Mouse (Mus musculus) kidney, embryonic 16.5 days (tissue): ENCODE measurements at regions not wholly inside any gene's neighbourhood (a gene's known extent, or its start where the extent isn't known, plus 50 kb on each side); places are given as distances from the start of the nearest gene placed in this dataset.

Experiments
- ATAC-seq: fragments of 200-750 bp; cut with Nextera tagmentation; 2 replicates; pipeline ENCODE4 v1.8.0; 2017; ENCODE audit warnings: moderate TSS enrichment; ENCODE audit not compliant: low FRiP score, low TSS enrichment
- H3K27ac ChIP-seq: fragments of 300-500 bp; sonication (generic); 2 replicates; pipeline ENCODE4 v1.5.1; 2014; ENCODE audit warnings: low read length
- H3K27me3 ChIP-seq: fragments of 300-500 bp; sonication (generic); 2 replicates; pipeline ENCODE4 v1.6.1; 2014; ENCODE audit warnings: low read length, control low read depth, mixed read lengths; ENCODE audit not compliant: insufficient read depth
- H3K36me3 ChIP-seq: fragments of 300-500 bp; sonication (generic); 2 replicates; pipeline ENCODE4 v1.6.1; 2014; ENCODE audit warnings: low read length, control low read depth, mixed read lengths; ENCODE audit not compliant: insufficient read depth
- H3K4me1 ChIP-seq: fragments of 300-500 bp; sonication (generic); 2 replicates; pipeline ENCODE4 v1.6.1; 2014; ENCODE audit warnings: low read length, control low read depth, mixed read lengths; ENCODE audit not compliant: insufficient read depth
- H3K4me2 ChIP-seq: fragments of 300-500 bp; sonication (generic); replicated peaks from 2 replicates; pipeline ENCODE4 v1.6.1; 2014; ENCODE audit warnings: low read depth, low read length
- H3K4me3 ChIP-seq: fragments of 300-500 bp; sonication (generic); 2 replicates; pipeline ENCODE4 v1.5.1; 2014; ENCODE audit warnings: mild to moderate bottlenecking, low read length
- H3K9ac ChIP-seq: fragments of 300-500 bp; sonication (generic); replicated peaks from 2 replicates; pipeline ENCODE4 v1.6.1; 2014; ENCODE audit warnings: low read length
- H3K9me3 ChIP-seq: fragments of 300-500 bp; sonication (generic); 2 replicates; pipeline ENCODE4 v1.6.1; 2016; ENCODE audit warnings: low read length, control low read depth
- WGBS: fragments of 180-500 bp; shearing (Covaris S2); extraction: QIAGEN DNeasy Blood & Tissue Kit; methylation state at CpG from one replicate; pipeline ENCODE4 v1.1.7; 2014; 5-methylcytosine and 5-hydroxymethylcytosine counted together

GRCm38 (mm10) chr19:32952928-32953687 is 195.8 kb downstream of the Pten start:
- H3K4me2 ChIP-seq, result no peak overlapping the region
- WGBS, result 76% methylated on average over 11 of the region's 11 CpGs
- H3K9me3 ChIP-seq, result no peaks in the 10 kb centered on the region
- no peaks in the 10 kb centered on the region for H3K27me3 ChIP-seq
- no peaks in the 10 kb centered on the region for H3K36me3 ChIP-seq
- H3K4me1 ChIP-seq, result peaks cover 12% of the 10 kb centered on the region
- no peak overlapping the region for H3K27ac ChIP-seq
- H3K4me3 ChIP-seq, result no peak overlapping the region
- ATAC-seq, result no peak
- H3K9ac ChIP-seq, result no peak overlapping the region

GRCm38 (mm10) chr19:32954001-32954605 is 196.8 kb downstream of the Pten start:
- Histone ChIP-seq H3K9me3 (no peaks in the 10 kb centered on the region), H3K27me3 (no peaks in the 10 kb centered on the region), H3K9ac (no peak overlapping the region), H3K27ac (no peak overlapping the region), H3K4me1 (peaks cover 12% of the 10 kb centered on the region), H3K4me3 (no peak overlapping the region), H3K4me2 (no peak overlapping the region), H3K36me3 (no peaks in the 10 kb centered on the region)
- ATAC-seq, result no peak
- 45% methylated on average over 4 of the region's 4 CpGs for WGBS

DNA sequence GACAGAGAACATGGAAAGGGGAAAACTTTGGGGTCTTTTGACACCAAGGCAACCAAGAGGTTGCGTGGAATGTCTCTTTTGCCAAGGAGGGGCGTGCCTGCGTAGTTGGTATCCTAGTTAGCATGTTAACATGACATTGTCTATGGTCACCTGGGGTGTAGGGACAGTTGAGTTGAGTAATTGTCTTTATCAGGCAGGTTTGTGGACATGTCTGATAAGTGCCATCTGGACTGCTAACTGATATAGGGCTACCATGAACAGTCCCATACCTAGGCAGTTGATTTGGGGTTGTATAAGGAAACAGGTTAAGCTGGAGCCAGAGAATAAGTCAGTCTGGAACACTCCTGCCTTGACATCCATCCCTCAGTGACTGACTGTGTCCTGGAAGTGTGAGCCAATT is 197.6 kb downstream of the Pten start:
- Histone ChIP-seq H3K4me1 (peaks cover 12% of the 10 kb centered on the region), H3K36me3 (no peaks in the 10 kb centered on the region), H3K4me2 (no peak overlapping the region), H3K27ac (no peak overlapping the region), H3K9me3 (no peaks in the 10 kb centered on the region), H3K9ac (no peak overlapping the region), H3K27me3 (no peaks in the 10 kb centered on the region), H3K4me3 (no peak overlapping the region)
- no peak for ATAC-seq
- WGBS, result 99% methylated on average over 3 of the region's 3 CpGs

DNA sequence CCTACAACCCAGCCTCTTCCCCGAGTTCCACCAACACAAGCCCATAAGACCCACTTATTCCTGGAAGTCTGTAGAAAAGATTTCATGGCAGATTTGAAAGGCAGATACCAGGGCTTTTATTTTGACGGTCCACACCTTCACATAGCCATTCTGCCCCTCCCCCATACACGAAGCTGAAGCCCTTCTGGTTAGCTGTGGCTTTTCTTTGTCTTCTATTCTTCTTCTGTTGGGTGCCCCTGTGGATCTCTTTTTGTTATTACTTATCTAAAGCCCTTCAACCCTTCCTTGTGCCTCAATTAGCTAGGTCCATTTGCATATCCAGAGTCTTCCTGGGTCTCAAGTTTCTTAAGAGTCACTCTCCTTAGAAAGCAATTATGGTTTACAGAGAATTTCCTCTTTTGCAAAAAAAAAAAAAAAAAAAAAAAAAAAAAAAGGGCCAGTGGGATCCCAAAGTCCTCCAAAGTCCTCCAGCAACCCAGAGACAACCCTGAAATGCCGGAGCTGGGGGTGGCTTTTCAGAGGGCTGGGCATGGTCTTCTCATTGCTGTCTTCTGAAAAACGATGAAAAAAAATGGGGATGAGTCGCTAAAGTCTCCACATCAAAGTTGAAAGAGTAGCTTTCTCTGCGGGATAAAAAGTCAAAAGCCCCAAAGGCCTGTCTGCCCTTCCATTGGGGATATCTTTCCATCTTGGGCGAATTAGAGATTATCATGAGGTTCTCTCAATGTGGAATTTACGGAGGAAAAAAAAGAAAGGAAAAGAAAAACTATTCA is 199.0 kb downstream of the Pten start:
- peak overlapping the region; percentile 30 for H3K4me3 ChIP-seq
- H3K27ac ChIP-seq, result no peak overlapping the region
- peaks cover 12% of the 10 kb centered on the region for H3K4me1 ChIP-seq
- no peak for ATAC-seq
- H3K4me2 ChIP-seq, result peak overlapping the region; percentile 50
- no peaks in the 10 kb centered on the region for H3K36me3 ChIP-seq
- no peaks in the 10 kb centered on the region for H3K9me3 ChIP-seq
- peak overlapping the region; percentile 41; the same call in 1 of the 2 replicates for H3K9ac ChIP-seq
- no peaks in the 10 kb centered on the region for H3K27me3 ChIP-seq
- WGBS, result 11% methylated on average over 9 of the region's 9 CpGs

DNA sequence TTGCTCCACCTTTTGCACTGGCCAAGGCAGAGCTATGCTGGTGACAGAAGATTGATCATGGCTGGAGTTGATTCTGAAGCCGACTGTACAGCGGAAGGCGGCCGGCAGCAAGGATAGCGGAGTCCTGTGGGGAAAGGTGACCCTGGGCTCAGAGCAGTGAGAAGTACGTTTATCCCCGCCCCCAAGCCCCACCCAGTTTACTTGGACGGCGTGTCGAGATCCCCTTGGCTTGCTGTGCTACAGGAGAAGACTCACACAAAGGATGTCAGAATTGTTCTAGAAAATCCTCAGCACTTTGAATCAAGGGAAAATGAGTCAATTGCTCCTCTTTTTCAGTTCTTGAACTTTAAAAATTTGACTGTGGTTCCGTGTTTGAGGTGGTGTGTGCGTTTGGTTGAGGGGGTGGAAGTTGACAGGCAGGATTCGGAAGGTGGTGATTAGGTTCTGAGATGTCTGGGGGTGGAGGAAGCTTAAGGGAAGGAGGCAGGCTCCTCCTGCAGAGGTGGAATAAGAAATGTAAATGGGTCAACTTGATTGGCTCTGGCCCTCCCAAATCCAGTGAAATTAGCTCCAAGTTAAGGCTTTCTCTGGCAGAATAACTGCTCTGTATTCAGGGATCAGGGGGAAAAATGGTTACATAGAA is 199.7 kb downstream of the Pten start:
- WGBS, result 3% methylated on average over 13 of the region's 13 CpGs
- Histone ChIP-seq H3K4me3 (peak overlapping the region; percentile 30), H3K36me3 (no peaks in the 10 kb centered on the region), H3K9ac (peak overlapping the region; percentile 41), H3K27ac (no peak overlapping the region), H3K27me3 (no peaks in the 10 kb centered on the region), H3K9me3 (no peaks in the 10 kb centered on the region), H3K4me2 (peak overlapping the region; percentile 50), H3K4me1 (peaks cover 12% of the 10 kb centered on the region)
- ATAC-seq, result no peak

GRCm38 (mm10) chr19:32958276-32958675 is 201.0 kb downstream of the Pten start:
- 93% methylated on average over 4 of the region's 4 CpGs for WGBS
- no peak overlapping the region for H3K4me3 ChIP-seq
- no peak overlapping the region for H3K9ac ChIP-seq
- H3K4me2 ChIP-seq, result no peak overlapping the region
- no peak overlapping the region for H3K27ac ChIP-seq
- H3K27me3 ChIP-seq, result no peaks in the 10 kb centered on the region
- no peaks in the 10 kb centered on the region for H3K9me3 ChIP-seq
- H3K36me3 ChIP-seq, result no peaks in the 10 kb centered on the region
- H3K4me1 ChIP-seq, result peaks cover 10% of the 10 kb centered on the region
- no peak for ATAC-seq

DNA sequence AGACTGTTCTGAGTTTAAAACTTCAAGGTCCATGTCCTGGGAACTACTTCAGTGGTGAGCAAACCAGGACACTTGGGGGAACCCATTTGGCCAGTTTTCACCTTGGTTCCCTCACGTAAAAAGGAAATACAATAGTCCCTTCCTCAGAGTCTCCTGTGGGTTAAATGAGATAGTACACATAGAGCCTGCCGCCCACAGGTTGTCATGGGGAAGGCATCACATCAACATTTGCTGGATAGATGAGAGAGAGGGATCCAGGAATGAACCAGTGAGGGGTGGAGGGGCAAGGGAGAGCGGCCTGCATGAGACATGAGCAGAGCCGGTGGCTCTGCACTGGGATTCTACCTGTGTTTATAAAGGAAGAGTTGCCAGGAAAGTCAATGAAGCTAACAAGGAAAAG is 201.5 kb downstream of the Pten start:
- Histone ChIP-seq H3K36me3 (no peaks in the 10 kb centered on the region), H3K4me3 (no peak overlapping the region), H3K9ac (no peak overlapping the region), H3K9me3 (no peaks in the 10 kb centered on the region), H3K4me2 (no peak overlapping the region), H3K27ac (no peak overlapping the region), H3K4me1 (peaks cover 8% of the 10 kb centered on the region), H3K27me3 (no peaks in the 10 kb centered on the region)
- ATAC-seq, result no peak
- 95% methylated on average over 4 of the region's 4 CpGs for WGBS

GRCm38 (mm10) chr19:32959844-32960195 is 202.5 kb downstream of the Pten start:
- peak; percentile 69 for ATAC-seq
- Histone ChIP-seq H3K36me3 (no peaks in the 10 kb centered on the region), H3K4me1 (peaks cover 8% of the 10 kb centered on the region), H3K27me3 (no peaks in the 10 kb centered on the region), H3K4me2 (no peak overlapping the region), H3K4me3 (no peak overlapping the region), H3K27ac (no peak overlapping the region), H3K9ac (no peak overlapping the region), H3K9me3 (no peaks in the 10 kb centered on the region)
- 61% methylated on average over 5 of the region's 5 CpGs for WGBS

- Histone ChIP-seq H3K4me3 (no peak overlapping the region), H3K4me1 (peaks cover 8% of the 10 kb centered on the region), H3K9me3 (no peaks in the 10 kb centered on the region), H3K27ac (no peak overlapping the region), H3K9ac (no peak overlapping the region), H3K27me3 (no peaks in the 10 kb centered on the region), H3K4me2 (no peak overlapping the region), H3K36me3 (no peaks in the 10 kb centered on the region)
- ATAC-seq, result peak; percentile 33; the same call in 1 of the 2 replicates
- WGBS, result 65% methylated on average over 9 of the region's 9 CpGs
Measured at GRCm38 (mm10) chr19:32960196-32960947, 203.1 kb downstream of the Pten start.
